Mouse (Mus musculus): ENCODE results near the gene Whrn. TPM values are rescaled to one million over a fixed set of nuclear protein-coding genes. Genes with fewer than 3 reads are reported as not detected.

Whrn gene
- polyA plus RNA-seq (2015; fragmentation: Nextera tagmentation; extraction: Ambion mirVana): 1.2 and 2.0 TPM in 2 replicates

DNA sequence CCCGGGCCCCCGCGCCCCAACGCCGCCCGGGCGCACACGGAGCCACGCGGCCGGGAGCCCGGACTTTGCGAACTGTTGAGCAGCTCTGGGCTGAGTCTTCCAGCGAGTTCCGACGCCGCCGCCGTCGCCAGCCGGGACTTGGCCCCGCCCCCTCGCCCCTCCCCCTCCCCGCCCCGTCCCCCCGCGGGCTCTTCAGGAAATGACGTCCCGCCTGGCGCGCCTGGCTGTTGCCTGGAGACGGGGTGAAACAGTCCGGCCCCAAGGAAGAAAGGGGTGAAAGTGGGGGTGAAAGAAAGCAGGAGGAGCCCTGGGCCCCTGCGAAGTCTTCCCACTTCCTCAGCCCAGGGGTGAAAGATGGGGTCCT is at the start of gene Whrn:
TSS of gene Whrn (minus strand) at position 77 of the 364 bp plus-strand sequence.
- H3K9ac ChIP-seq (ENCODE audit: low read length): peak within 1 kb of the TSS; percentile 66
- DNase-seq (ENCODE audit: low spot score): peak; percentile 89
- H3K27me3 ChIP-seq (ENCODE audit: control insufficient read depth, insufficient read depth, low read length): no peaks in the 10 kb centered on the region
- H3K4me2 ChIP-seq (replicated peaks; ENCODE audit: low read depth): peak within 1 kb of the TSS; percentile 98
- no peak within 1 kb of the TSS for H3K27ac ChIP-seq (replicated peaks)
- no peaks in the 10 kb centered on the region for H3K4me1 ChIP-seq (replicated peaks; ENCODE audit: control insufficient read depth, insufficient read depth)
- 2% methylated on average over 27 of the region's 34 CpGs for WGBS
- peak within 1 kb of the TSS; percentile 58 for H3K4me3 ChIP-seq (ENCODE audit: low read depth, low read length)
- H3K36me3 ChIP-seq (ENCODE audit: control insufficient read depth, insufficient read depth, low read length): no peaks in the 10 kb centered on the region
- ATAC-seq (ENCODE audit: low FRiP score, low TSS enrichment): peak; percentile 82
- TF ChIP-seq EP300 (optimal IDR thresholded peaks at IDR 0.05) (no peak), CTCF (IDR thresholded peaks at IDR 0.05; ENCODE audit: low read depth) (no peak)
- no peaks in the 10 kb centered on the region for H3K9me3 ChIP-seq (ENCODE audit: control insufficient read depth, low read length)

DNA sequence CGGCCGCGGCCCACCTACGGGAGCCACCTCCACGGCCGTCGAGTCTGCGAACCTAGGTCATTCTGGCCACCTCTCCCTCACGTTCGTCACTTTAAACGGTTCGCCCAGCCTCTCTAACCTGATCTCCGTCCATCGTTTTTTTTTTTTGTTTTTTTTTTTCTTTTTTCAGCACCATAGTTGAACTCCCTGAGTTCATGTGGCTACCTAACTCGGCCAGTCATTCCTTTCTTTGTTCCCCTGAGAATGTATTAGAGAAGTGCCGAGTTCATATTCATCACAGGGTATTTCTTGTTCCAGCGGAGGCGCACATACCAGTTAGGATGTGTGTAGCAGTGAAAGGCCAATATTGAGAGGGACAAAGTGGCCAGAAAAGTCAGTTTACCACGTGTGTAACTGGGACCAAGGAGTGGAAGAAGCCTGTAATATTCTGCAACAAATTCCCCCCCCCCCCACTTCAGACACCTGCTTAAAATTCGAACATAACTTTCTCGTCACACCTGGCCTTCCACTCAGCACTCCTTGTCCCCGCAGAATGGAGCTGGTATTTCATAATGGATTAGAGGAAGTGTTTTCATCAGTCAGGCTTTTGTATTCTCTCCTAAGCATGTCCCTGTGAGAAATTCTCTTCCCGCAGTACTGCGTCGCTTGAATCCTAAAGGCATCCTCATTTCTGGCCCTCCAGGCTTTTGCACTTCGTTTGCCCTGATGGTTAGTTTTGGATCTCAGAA is 49.6 kb upstream of the Whrn start:
- H3K4me2 ChIP-seq (replicated peaks; ENCODE audit: low read depth): peak overlapping the region; percentile 57
- ATAC-seq (ENCODE audit: low FRiP score, low TSS enrichment) (no peak), DNase-seq (ENCODE audit: low spot score) (no peak)
- TF ChIP-seq CTCF (IDR thresholded peaks at IDR 0.05; ENCODE audit: low read depth) (no peak), EP300 (optimal IDR thresholded peaks at IDR 0.05) (no peak)
- H3K27ac ChIP-seq (replicated peaks): peak overlapping the region; percentile 89
- 11% methylated on average over 26 of the region's 26 CpGs for WGBS
- no peaks in the 10 kb centered on the region for H3K27me3 ChIP-seq (ENCODE audit: control insufficient read depth, insufficient read depth, low read length)
- H3K9me3 ChIP-seq (ENCODE audit: control insufficient read depth, low read length): no peaks in the 10 kb centered on the region
- no peaks in the 10 kb centered on the region; the same call in 1 of the 2 replicates for H3K36me3 ChIP-seq (ENCODE audit: control insufficient read depth, insufficient read depth, low read length)
- peak overlapping the region; percentile 54 for H3K4me3 ChIP-seq (ENCODE audit: low read depth, low read length)
- peak overlapping the region; percentile 76 for H3K9ac ChIP-seq (ENCODE audit: low read length)
- peaks cover 2% of the 10 kb centered on the region for H3K4me1 ChIP-seq (replicated peaks; ENCODE audit: control insufficient read depth, insufficient read depth)

DNA sequence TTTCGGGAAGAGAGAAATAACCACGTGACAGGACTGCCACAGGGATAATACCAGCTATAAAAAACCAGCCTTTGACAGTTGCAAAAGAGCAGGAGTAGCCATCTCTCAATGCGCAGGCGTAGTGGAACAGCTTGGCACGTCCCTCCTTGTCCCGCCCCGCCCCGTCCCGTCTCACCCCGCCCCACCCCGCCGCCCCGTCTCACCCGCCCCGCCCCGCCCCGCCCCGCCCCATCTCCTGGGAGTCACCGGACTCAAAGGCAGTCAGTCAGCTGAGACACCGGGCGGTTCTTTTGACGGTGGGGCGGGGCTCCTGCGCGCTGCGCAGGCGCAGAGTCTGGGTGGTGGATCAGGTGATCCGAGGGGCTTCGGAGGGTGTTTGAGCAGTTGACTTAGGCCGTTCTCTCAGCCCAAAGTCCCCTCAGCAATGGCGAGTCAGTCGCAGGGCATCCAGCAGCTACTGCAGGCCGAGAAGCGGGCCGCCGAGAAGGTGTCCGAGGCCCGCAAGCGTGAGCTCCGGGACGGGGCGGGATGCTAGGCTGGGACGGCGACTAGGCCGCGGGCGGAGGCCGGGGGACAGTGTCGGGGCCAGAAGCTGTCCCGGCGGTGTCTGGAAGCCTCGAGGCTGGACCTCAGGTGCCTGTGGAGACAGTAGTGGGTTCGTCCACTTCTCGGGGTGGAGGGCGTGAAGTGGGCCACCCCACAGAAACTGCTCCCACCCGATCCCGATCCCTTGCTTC is 48.9 kb upstream of the Whrn start, which contains the start of gene Atp6v1g1:
TSS of gene Atp6v1g1 (plus strand) at position 279 of the 737 bp plus-strand sequence.
- peaks cover 2% of the 10 kb centered on the region for H3K4me1 ChIP-seq (replicated peaks; ENCODE audit: control insufficient read depth, insufficient read depth)
- peak within 1 kb of the TSS; percentile 54 for H3K4me3 ChIP-seq (ENCODE audit: low read depth, low read length)
- TF ChIP-seq EP300 (optimal IDR thresholded peaks at IDR 0.05): no peak
- no peak for TF ChIP-seq CTCF (IDR thresholded peaks at IDR 0.05; ENCODE audit: low read depth)
- H3K4me2 ChIP-seq (replicated peaks; ENCODE audit: low read depth): peak within 1 kb of the TSS; percentile 57
- H3K27ac ChIP-seq (replicated peaks): peak within 1 kb of the TSS; percentile 89
- under 1% methylated on average over 56 of the region's 57 CpGs for WGBS
- DNase-seq (ENCODE audit: low spot score) (peak; percentile 94), ATAC-seq (ENCODE audit: low FRiP score, low TSS enrichment) (peak; percentile 96)
- no peaks in the 10 kb centered on the region for H3K9me3 ChIP-seq (ENCODE audit: control insufficient read depth, low read length)
- H3K36me3 ChIP-seq (ENCODE audit: control insufficient read depth, insufficient read depth, low read length): no peaks in the 10 kb centered on the region; the same call in 1 of the 2 replicates
- H3K9ac ChIP-seq (ENCODE audit: low read length): peak within 1 kb of the TSS; percentile 76
- H3K27me3 ChIP-seq (ENCODE audit: control insufficient read depth, insufficient read depth, low read length): no peaks in the 10 kb centered on the region

DNA sequence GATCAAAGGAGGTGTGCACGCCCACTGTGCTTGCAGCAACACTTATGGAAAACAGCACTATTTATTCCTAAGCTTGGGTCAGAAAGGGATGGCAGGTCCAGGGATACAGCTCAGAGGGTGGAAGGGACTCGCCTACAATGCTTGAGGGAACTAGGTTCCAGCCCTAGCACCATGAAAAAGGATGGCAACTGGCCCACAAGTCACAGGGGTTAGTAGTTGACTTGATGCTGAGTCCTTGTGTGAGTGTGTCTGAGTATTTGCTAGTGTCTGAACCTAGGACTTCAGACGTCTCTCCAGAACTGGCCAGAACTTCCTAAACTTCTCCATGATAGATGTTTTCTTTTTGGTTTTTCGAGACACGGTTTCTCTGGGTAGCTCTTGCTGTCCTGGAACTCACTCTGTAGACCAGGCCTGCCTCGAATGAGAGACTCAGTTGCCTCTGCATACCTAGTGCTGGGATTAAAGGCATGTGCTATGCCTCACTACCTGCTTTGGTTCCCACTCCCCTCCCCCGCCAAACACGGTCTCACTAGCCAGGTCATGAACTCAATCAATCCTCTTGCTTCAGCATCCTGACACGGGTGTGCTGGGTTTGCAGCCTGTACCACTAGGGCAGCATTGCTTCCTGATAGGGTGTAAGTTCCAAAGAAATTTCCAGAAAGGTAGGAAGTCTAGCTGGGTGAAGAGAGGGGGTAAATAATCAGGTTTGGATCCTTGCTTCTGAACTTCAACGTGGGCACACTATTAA is 48.1 kb upstream of the Whrn start:
- H3K27ac ChIP-seq (replicated peaks): no peak overlapping the region; the same call in 1 of the 2 replicates
- H3K9me3 ChIP-seq (ENCODE audit: control insufficient read depth, low read length): no peaks in the 10 kb centered on the region
- peak; percentile 30 for DNase-seq (ENCODE audit: low spot score)
- peak overlapping the region; percentile 54; the same call in 1 of the 2 replicates for H3K4me3 ChIP-seq (ENCODE audit: low read depth, low read length)
- H3K27me3 ChIP-seq (ENCODE audit: control insufficient read depth, insufficient read depth, low read length): no peaks in the 10 kb centered on the region
- no peak overlapping the region; the same call in 1 of the 2 replicates for H3K9ac ChIP-seq (ENCODE audit: low read length)
- peaks cover 2% of the 10 kb centered on the region for H3K4me1 ChIP-seq (replicated peaks; ENCODE audit: control insufficient read depth, insufficient read depth)
- peak; percentile 29; the same call in 1 of the 2 replicates for TF ChIP-seq CTCF (IDR thresholded peaks at IDR 0.05; ENCODE audit: low read depth)
- no peak for TF ChIP-seq EP300 (optimal IDR thresholded peaks at IDR 0.05)
- peak overlapping the region; percentile 27; the same call in 1 of the 2 replicates for H3K4me2 ChIP-seq (replicated peaks; ENCODE audit: low read depth)
- no peaks in the 10 kb centered on the region; the same call in 1 of the 2 replicates for H3K36me3 ChIP-seq (ENCODE audit: control insufficient read depth, insufficient read depth, low read length)
- WGBS: 46% methylated on average over 10 of the region's 10 CpGs
- ATAC-seq (ENCODE audit: low FRiP score, low TSS enrichment): peak; percentile 56

DNA sequence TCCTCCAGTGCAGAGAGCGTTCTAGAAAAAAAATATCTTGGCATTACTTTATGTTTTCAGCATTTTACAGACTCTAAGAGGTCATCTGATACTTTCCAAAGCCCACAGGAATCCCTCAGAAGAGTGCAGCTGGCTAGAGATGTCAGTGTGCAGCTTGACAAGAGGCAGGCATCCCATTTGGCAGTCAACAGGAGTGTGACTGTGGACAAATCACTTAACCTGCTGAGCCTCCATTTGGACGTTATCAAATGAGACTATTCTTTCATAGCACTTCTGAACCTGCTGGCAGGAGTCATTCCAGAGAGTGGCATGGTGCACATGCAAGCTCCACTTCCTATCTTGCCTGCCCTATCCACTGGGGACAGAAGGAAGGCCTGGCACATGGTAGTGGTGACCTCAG is 46.4 kb upstream of the Whrn start:
- Histone ChIP-seq H3K9me3 (ENCODE audit: control insufficient read depth, low read length) (no peaks in the 10 kb centered on the region), H3K4me2 (replicated peaks; ENCODE audit: low read depth) (no peak overlapping the region), H3K27me3 (ENCODE audit: control insufficient read depth, insufficient read depth, low read length) (no peaks in the 10 kb centered on the region), H3K36me3 (ENCODE audit: control insufficient read depth, insufficient read depth, low read length) (no peaks in the 10 kb centered on the region), H3K27ac (replicated peaks) (no peak overlapping the region), H3K9ac (ENCODE audit: low read length) (no peak overlapping the region), H3K4me3 (ENCODE audit: low read depth, low read length) (no peak overlapping the region), H3K4me1 (replicated peaks; ENCODE audit: control insufficient read depth, insufficient read depth) (peaks cover 2% of the 10 kb centered on the region)
- no peak for TF ChIP-seq EP300 (optimal IDR thresholded peaks at IDR 0.05)
- DNase-seq (ENCODE audit: low spot score) (no peak), ATAC-seq (ENCODE audit: low FRiP score, low TSS enrichment) (no peak)
- 46% methylated on average over 2 of the region's 2 CpGs for WGBS
